Mouse (Mus musculus): ENCODE data around the gene Kcnf1.

DNA sequence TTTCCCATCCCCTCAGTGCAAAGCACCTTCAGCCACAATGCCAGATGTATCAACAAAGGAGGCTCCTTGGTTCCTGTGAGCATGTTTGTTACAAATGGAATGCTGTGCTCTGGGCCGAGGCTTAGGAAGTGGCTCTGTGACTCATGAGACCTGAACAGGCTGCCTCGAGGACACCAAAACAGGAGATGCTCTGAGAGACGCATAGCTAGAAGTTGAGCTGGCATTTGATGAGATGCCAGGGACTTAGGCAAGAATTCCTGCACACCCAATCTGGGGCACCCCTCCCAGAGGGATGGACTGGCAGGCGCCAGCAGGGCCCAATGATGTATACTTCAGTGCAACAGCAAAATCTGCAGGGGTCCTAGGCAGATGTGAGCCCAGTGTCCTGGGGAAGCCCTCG, 43.9 kb upstream of the Kcnf1 start:
- TF ChIP-seq CTCF (IDR thresholded peaks at IDR 0.05; ENCODE audit: low read depth) (no peak), EP300 (optimal IDR thresholded peaks at IDR 0.05) (no peak)

All from stomach, postnatal 0 days (tissue).